Mouse (Mus musculus): ENCODE results near the gene Cwc22.

GRCm38 (mm10) chr2:77903979-77904378, 42.2 kb downstream of the Cwc22 start:
- TF ChIP-seq EP300 (IDR thresholded peaks at IDR 0.05; ENCODE audit: insufficient read depth, low read depth, low read length) (no peak), CTCF (IDR thresholded peaks at IDR 0.05) (no peak)

Data from heart, adult 2 months (tissue).